Mouse (Mus musculus): Measurements from ENCODE around the gene Ubl7. TPM values are rescaled to one million over a fixed set of nuclear protein-coding genes. Genes with fewer than 3 reads are reported as not detected.

Ubl7 gene
- polyA plus RNA-seq, 1 experiment from 2014 or later, result 117 TPM

GRCm38 (mm10) chr9:57961863-57962778 is 51.3 kb downstream of the Ubl7 start:
- Histone ChIP-seq H3K27ac (replicated peaks) (no peak overlapping the region), H3K4me1 (no peaks in the 10 kb centered on the region; the same call in 1 of the 2 replicates), H3K4me3 (replicated peaks) (no peak overlapping the region), H3K27me3 (no peaks in the 10 kb centered on the region), H3K36me3 (no peaks in the 10 kb centered on the region), H3K9ac (no peak overlapping the region), H3K9me3 (replicated peaks) (no peaks in the 10 kb centered on the region), H3K4me2 (replicated peaks) (no peak overlapping the region)
- no peak for ATAC-seq (ENCODE audit: insufficient number of reproducible peaks, low FRiP score, low TSS enrichment, low read depth)
- 66% methylated on average over 17 of the region's 17 CpGs for WGBS

DNA sequence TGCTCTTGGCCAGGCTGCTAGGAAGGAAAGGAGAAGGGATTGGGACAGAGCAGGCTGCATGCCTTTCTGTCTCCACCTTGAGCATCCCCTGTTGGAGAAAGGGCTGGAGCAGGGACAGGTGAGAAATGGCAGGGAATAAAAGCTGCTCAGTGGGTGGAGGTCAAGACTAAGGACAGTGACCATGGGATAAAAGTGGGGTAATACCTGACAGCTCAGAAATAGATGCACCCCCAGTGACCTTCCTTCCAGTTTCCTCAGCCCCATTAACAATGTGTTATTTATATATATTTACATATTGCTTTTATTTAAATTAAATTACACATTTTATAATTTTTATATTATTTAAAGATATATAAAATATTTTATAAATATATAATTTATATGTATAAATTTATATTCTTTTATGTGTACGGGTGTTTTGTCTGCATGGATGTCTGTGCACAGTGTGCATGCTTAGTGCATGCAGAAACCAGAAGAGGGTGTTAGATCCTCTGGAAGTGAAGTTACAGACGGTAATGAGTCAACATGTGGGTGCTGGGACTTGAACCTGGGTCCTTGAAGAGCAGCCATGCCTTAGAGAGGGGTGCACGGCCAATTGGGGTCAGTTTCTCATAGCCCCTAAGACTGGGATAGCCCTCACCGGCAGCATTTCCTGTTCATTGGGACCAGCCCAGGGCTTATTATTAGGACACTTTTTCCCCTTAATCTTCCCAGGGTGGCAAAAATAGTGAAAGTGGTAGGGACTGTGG is 52.6 kb downstream of the Ubl7 start:
- Histone ChIP-seq H3K27me3 (no peaks in the 10 kb centered on the region), H3K36me3 (no peaks in the 10 kb centered on the region), H3K4me3 (replicated peaks) (no peak overlapping the region), H3K9ac (no peak overlapping the region), H3K27ac (replicated peaks) (no peak overlapping the region), H3K9me3 (replicated peaks) (no peaks in the 10 kb centered on the region), H3K4me2 (replicated peaks) (no peak overlapping the region), H3K4me1 (no peaks in the 10 kb centered on the region; the same call in 1 of the 2 replicates)
- WGBS, result 82% methylated on average over 4 of the region's 4 CpGs
- ATAC-seq (ENCODE audit: insufficient number of reproducible peaks, low FRiP score, low TSS enrichment, low read depth), result no peak

GRCm38 (mm10) chr9:57963998-57964395 is 53.2 kb downstream of the Ubl7 start:
- Histone ChIP-seq H3K27ac (replicated peaks) (no peak overlapping the region), H3K4me1 (no peaks in the 10 kb centered on the region; the same call in 1 of the 2 replicates), H3K4me2 (replicated peaks) (no peak overlapping the region), H3K36me3 (no peaks in the 10 kb centered on the region), H3K4me3 (replicated peaks) (no peak overlapping the region), H3K9me3 (replicated peaks) (no peaks in the 10 kb centered on the region), H3K27me3 (no peaks in the 10 kb centered on the region), H3K9ac (no peak overlapping the region)
- 72% methylated on average over 5 of the region's 5 CpGs for WGBS
- ATAC-seq (ENCODE audit: insufficient number of reproducible peaks, low FRiP score, low TSS enrichment, low read depth), result no peak

DNA sequence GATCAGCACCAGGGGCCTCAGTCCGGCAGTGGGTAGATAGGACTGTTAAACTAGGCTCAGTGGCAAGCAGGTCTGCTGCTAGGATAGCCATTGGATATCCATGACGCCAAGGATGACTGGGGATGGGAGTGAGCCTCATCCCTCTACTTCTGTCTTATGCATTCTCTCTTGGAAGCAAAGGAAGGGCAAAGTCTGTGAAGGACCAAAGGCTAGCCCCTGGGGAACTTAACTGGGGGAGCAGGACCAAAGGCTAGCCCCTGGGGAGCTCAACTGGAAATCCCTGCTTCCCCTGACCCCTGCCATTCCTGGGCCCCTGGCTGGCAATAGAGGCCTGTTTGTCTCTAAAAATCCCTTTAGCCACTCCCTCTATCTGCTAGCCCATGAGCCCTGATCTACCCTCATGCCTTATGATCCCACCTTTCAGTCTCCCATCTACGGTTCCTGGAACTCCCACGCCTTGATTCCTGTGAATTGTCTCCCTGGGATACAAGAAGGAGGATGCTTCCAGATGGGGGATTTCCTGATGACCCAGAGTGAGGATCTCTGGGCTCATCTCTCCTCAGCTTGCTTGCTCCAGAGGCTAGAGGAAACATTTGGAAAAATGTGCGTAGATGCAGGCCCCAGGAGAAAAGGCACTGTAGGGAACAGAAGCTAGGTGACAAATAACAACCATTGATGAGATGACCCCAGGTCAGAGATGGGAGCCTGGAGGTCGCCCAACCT is 53.9 kb downstream of the Ubl7 start:
- Histone ChIP-seq H3K27ac (replicated peaks) (no peak overlapping the region), H3K9me3 (replicated peaks) (no peaks in the 10 kb centered on the region), H3K4me3 (replicated peaks) (no peak overlapping the region), H3K27me3 (no peaks in the 10 kb centered on the region), H3K4me2 (replicated peaks) (no peak overlapping the region), H3K36me3 (no peaks in the 10 kb centered on the region), H3K9ac (no peak overlapping the region), H3K4me1 (no peaks in the 10 kb centered on the region; the same call in 1 of the 2 replicates)
- 76% methylated on average over 6 of the region's 6 CpGs for WGBS
- no peak for ATAC-seq (ENCODE audit: insufficient number of reproducible peaks, low FRiP score, low TSS enrichment, low read depth)

DNA sequence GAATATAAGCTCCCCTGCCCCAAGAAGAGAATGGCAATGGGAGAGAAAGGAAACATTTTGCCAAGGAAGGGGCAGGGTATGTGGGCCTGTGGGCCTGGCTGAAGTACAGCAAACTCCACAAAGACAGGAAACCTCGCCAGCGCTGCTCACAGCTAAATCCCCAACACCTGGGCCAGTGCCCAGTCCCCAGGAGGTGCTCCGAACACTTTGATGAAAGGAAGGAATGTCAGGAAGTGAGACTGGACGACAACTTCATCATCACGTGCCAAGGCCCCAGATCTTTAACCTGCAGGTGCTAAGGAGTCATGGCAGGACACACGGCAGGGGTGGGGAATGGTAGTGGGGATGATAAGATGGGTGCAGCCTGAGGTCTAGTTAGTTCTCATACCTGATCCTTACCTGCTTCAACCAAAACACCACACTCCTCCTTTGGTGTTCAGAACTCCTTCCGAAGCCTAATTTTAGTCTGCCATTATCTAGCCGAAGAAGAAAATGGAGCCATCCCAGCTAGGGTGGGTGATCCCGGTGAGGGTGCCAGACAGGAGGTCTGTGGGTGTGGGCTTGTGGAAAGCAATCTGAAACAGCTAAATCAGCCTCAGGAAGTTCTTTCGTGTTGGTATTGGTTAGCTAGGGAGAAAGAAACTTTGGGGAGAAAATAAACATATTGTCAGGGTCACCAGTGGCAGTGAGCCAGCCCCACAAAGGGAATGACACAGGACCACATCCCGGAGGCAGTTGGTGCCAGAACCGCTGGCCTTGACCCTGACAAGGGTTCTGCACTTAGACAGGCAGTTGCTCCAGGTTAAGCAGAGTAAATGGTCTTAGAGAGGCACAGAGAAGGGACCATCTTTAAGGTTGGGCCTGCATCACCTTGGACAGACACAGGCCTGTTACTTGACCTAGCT is 54.8 kb downstream of the Ubl7 start:
- H3K9me3 ChIP-seq (replicated peaks), result no peaks in the 10 kb centered on the region

GRCm38 (mm10) chr9:57967237-57967960 is 56.6 kb downstream of the Ubl7 start:
- no peak overlapping the region for H3K27ac ChIP-seq (replicated peaks)
- H3K4me1 ChIP-seq, result peaks cover 7% of the 10 kb centered on the region
- no peak overlapping the region for H3K4me2 ChIP-seq (replicated peaks)
- no peak overlapping the region for H3K9ac ChIP-seq
- no peak for ATAC-seq (ENCODE audit: insufficient number of reproducible peaks, low FRiP score, low TSS enrichment, low read depth)
- H3K9me3 ChIP-seq (replicated peaks), result no peaks in the 10 kb centered on the region
- H3K4me3 ChIP-seq (replicated peaks), result no peak overlapping the region
- H3K27me3 ChIP-seq, result no peaks in the 10 kb centered on the region
- WGBS, result 65% methylated on average over 14 of the region's 14 CpGs
- no peaks in the 10 kb centered on the region for H3K36me3 ChIP-seq

More for the DNA sequence above, 54.8 kb downstream of the Ubl7 start:
- no peak overlapping the region for H3K9ac ChIP-seq
- no peaks in the 10 kb centered on the region for H3K27me3 ChIP-seq
- H3K4me3 ChIP-seq (replicated peaks), result no peak overlapping the region
- whole genome bisulfite sequencing, result 62% methylated on average over 12 of the region's 12 CpGs
- ATAC-seq (ENCODE audit: insufficient number of reproducible peaks, low FRiP score, low TSS enrichment, low read depth), result no peak
- no peak overlapping the region for H3K4me2 ChIP-seq (replicated peaks)
- no peaks in the 10 kb centered on the region; the same call in 1 of the 2 replicates for H3K4me1 ChIP-seq
- H3K36me3 ChIP-seq, result no peaks in the 10 kb centered on the region
- no peak overlapping the region for H3K27ac ChIP-seq (replicated peaks)

GRCm38 (mm10) chr9:57968166-57968771 is 57.5 kb downstream of the Ubl7 start:
- H3K36me3 ChIP-seq, result no peaks in the 10 kb centered on the region
- WGBS, result 88% methylated on average over 9 of the region's 9 CpGs
- H3K27ac ChIP-seq (replicated peaks), result no peak overlapping the region
- no peak overlapping the region for H3K4me3 ChIP-seq (replicated peaks)
- H3K9me3 ChIP-seq (replicated peaks), result no peaks in the 10 kb centered on the region
- H3K9ac ChIP-seq, result no peak overlapping the region
- ATAC-seq (ENCODE audit: insufficient number of reproducible peaks, low FRiP score, low TSS enrichment, low read depth), result no peak
- no peaks in the 10 kb centered on the region for H3K27me3 ChIP-seq
- peaks cover 16% of the 10 kb centered on the region for H3K4me1 ChIP-seq
- H3K4me2 ChIP-seq (replicated peaks), result no peak overlapping the region

GRCm38 (mm10) chr9:57968783-57969542 is 58.2 kb downstream of the Ubl7 start:
- WGBS, result 92% methylated on average over 8 of the region's 8 CpGs
- no peaks in the 10 kb centered on the region for H3K9me3 ChIP-seq (replicated peaks)
- H3K4me2 ChIP-seq (replicated peaks), result no peak overlapping the region
- no peak overlapping the region for H3K27ac ChIP-seq (replicated peaks)
- H3K27me3 ChIP-seq, result no peaks in the 10 kb centered on the region
- peaks cover 19% of the 10 kb centered on the region for H3K4me1 ChIP-seq
- ATAC-seq (ENCODE audit: insufficient number of reproducible peaks, low FRiP score, low TSS enrichment, low read depth), result no peak
- H3K36me3 ChIP-seq, result no peaks in the 10 kb centered on the region
- H3K4me3 ChIP-seq (replicated peaks), result no peak overlapping the region
- no peak overlapping the region for H3K9ac ChIP-seq

DNA sequence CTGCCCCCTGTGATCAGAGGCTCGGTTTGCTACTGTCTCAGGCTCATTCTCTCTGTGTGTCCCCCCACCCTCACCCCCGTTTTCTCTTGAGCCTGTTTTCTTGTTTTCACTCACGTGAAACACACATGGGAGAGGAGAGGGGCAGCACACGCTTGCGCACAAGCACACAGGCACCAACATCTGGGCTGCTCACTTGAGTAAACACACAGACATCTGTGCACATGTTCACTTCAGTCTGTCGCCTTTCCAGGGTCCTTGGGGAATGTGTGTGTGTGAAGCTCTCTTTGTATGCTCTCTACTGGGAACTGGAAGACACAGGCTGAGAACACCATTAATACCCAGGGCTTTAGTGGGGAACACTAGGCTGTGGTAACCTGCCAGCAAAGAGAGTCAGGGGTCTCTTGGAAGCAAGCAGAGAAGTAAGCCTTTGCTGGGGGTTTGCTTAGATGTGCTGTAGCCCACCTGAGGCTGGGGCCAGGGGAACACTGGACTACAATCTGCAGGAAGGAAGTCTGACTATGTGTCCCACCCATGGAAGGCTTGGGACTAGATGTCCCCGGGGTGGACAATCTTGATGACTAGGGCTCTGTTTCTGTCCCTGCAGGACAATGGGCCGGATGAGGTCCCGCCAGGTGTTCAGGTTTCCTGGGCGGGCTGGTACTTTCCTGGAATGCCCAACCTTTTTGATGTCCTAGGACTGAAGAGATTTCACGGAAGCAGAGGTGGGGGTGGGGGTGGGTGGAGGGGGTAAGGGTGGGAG is 59.1 kb downstream of the Ubl7 start:
- Histone ChIP-seq H3K4me2 (replicated peaks) (no peak overlapping the region), H3K27me3 (no peaks in the 10 kb centered on the region), H3K9me3 (replicated peaks) (no peaks in the 10 kb centered on the region), H3K4me1 (peaks cover 25% of the 10 kb centered on the region), H3K4me3 (replicated peaks) (no peak overlapping the region), H3K27ac (replicated peaks) (no peak overlapping the region), H3K36me3 (no peaks in the 10 kb centered on the region), H3K9ac (no peak overlapping the region)
- WGBS, result 62% methylated on average over 11 of the region's 11 CpGs
- no peak for ATAC-seq (ENCODE audit: insufficient number of reproducible peaks, low FRiP score, low TSS enrichment, low read depth)

All from embryonic facial prominence, embryonic 15.5 days (tissue).